Mouse (Mus musculus): ENCODE results near the gene Olfr691.

DNA sequence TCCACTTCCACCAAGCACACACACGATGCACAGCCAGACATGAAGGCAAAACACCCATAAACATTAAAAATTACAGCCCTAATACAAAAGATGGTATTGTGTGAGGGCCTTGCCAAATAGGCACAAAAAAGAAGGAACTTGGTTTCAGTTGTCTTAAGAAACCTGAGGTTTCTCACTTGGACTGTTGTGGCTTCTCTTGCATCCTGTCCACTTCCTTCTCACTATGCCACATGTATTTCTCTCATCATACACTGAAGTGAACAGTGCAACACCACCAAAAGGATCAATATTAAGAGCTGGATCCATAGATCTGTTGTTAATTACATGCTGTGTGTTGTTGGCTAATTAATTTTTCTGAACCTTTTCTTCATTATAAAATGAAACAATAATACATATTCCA lies 30.8 kb upstream of the Olfr691 start:
- TF ChIP-seq TAL1 (IDR thresholded peaks at IDR 0.05; ENCODE audit: low read length) (no peak), GATA1 (IDR thresholded peaks at IDR 0.05; ENCODE audit: low read length) (no peak)

Measured in erythroblast, embryonic 14.5 days (primary cell).